Mouse (Mus musculus): ENCODE results near the gene Sohlh1.

Gene Sohlh1

GRCm38 (mm10) chr2:25847226-25847625 lies at the start of gene Sohlh1:
Gene Sohlh1, minus strand, starts transcription at chr2:25847248.
- DNase-seq: no peak

GRCm38 (mm10) chr2:25892440-25892839 lies 45.4 kb upstream of the Sohlh1 start:
- DNase-seq: no peak

- DNase-seq: peak in 1 of 2 experiments; percentile 8
Measured at GRCm38 (mm10) chr2:25888144-25888543, 41.1 kb upstream of the Sohlh1 start.

GRCm38 (mm10) chr2:25887226-25887625 lies 40.2 kb upstream of the Sohlh1 start:
- no peak for DNase-seq

- no peak for DNase-seq
Measured at GRCm38 (mm10) chr2:25884756-25885155, 37.7 kb upstream of the Sohlh1 start.

- no peak for DNase-seq
Measured at GRCm38 (mm10) chr2:25882276-25882675, 35.2 kb upstream of the Sohlh1 start.

- DNase-seq: no peak
Measured at GRCm38 (mm10) chr2:25879061-25879460, 32.0 kb upstream of the Sohlh1 start.

- no peak for DNase-seq
Measured at GRCm38 (mm10) chr2:25878516-25878915, 31.5 kb upstream of the Sohlh1 start.

GRCm38 (mm10) chr2:25877736-25878268 lies 30.8 kb upstream of the Sohlh1 start:
- DNase-seq: no peak

- DNase-seq: no peak
Measured at GRCm38 (mm10) chr2:25877250-25877735, 30.2 kb upstream of the Sohlh1 start.

GRCm38 (mm10) chr2:25866656-25867055 lies 19.6 kb upstream of the Sohlh1 start:
- no peak for DNase-seq

- peak in 1 of 2 experiments; percentile 4 for DNase-seq
Measured at GRCm38 (mm10) chr2:25865412-25865811, 18.4 kb upstream of the Sohlh1 start.

- no peak for DNase-seq
Measured at GRCm38 (mm10) chr2:25864230-25864629, 17.2 kb upstream of the Sohlh1 start.

GRCm38 (mm10) chr2:25863337-25864131 lies 16.5 kb upstream of the Sohlh1 start, which contains the start of gene Kcnt1:
Gene Kcnt1, plus strand, starts transcription at chr2:25863734.
- DNase-seq: peak; percentile 60 to 66

GRCm38 (mm10) chr2:25862696-25863270 lies 15.7 kb upstream of the Sohlh1 start:
- no peak for DNase-seq

GRCm38 (mm10) chr2:25862038-25862437 lies 15.0 kb upstream of the Sohlh1 start:
- DNase-seq: peak; percentile 48 to 66

- DNase-seq: peak; percentile 7 to 48
Measured at GRCm38 (mm10) chr2:25859891-25860290, 12.8 kb upstream of the Sohlh1 start.

- no peak for DNase-seq
Measured at GRCm38 (mm10) chr2:25853998-25854397, 7.0 kb upstream of the Sohlh1 start.

GRCm38 (mm10) chr2:25852626-25853025 lies 5.6 kb upstream of the Sohlh1 start:
- DNase-seq: peak; percentile 30 to 79

GRCm38 (mm10) chr2:25850330-25850729 lies 3.3 kb upstream of the Sohlh1 start:
- DNase-seq: peak; percentile 61 to 72

GRCm38 (mm10) chr2:25846516-25846915 lies 532 bp downstream of the Sohlh1 start:
- no peak for DNase-seq

- DNase-seq: no peak
Measured at GRCm38 (mm10) chr2:25844097-25844496, 3.0 kb downstream of the Sohlh1 start.

- no peak for DNase-seq
Measured at GRCm38 (mm10) chr2:25842758-25843157, 4.3 kb downstream of the Sohlh1 start.

GRCm38 (mm10) chr2:25842161-25842560 lies 4.9 kb downstream of the Sohlh1 start:
- no peak for DNase-seq
